Mouse (Mus musculus): ENCODE data around the gene Slc35a5.

The Slc35a5 gene

DNA sequence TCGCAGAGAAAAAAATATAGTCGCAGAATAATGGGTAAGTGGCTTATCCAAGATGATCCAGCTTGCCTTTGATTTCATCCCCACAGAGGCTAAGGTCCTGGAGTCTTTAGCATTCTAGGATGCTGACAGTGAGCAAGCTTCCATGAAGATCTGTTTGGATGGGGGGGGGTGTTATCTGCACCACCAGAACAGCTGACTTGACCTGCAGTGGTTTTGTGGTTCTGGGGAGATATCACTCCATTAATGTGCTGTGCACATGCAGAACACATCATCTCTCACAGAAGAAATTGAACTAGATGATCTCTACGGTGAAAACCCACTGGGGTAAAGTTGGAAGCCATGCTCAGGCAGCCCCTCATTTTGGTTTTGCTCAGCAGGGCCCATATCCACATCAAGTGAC lies 41.3 kb downstream of the Slc35a5 start:
- no peak for DNase-seq (ENCODE audit: low spot score in 2 of 2)

DNA sequence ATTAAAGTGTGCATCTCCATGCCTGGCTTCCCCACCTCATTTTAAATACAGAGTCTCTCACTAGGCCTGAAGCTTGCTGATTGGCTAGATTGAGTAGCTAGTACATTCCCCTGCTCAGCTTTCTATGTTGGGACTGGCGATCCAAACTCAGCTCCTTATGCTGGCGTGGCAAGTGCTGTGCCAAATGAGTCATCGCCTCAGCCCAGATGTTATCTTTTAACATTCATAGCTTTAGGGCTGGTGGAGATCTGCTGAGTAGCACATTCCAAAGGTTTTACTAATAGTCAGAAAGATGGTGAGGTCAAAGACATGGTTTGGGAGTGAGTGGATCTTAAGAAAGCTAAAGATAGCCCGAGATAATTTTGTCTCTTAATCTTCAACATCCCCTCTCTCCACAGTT lies 48.0 kb downstream of the Slc35a5 start:
- DNase-seq (ENCODE audit: low spot score in 2 of 2), result no peak

DNA sequence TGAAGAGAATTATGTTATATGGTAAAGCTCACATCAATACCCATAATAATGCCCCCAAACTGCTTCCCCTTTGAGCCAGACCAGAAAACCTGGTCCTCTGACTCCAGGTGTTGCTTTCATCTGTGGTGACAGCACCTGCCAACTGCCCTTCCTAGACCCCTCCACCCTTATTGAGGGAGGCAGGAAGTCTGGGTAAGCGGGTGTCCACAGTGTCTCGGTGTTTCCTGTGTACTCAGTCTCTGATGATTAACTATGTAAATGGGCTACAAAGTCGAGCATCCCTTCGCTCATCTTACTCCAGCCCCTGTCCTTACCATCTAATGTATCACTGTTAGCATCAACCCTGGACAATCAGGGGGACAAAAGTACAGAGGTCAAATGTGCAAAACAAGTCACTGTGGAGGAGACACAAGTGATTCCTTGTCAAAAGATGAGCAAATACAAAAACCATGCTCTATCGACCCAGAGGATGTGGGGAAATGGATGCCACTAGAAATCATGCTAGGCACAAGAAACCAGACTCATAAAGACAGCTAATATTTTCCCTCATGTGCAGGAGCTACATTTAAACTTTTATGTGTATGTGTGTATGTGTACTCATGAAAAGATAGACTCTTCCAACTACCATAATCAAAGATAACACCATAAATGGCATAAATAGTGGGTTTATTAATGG lies 50.2 kb downstream of the Slc35a5 start:
- DNase-seq (ENCODE audit: low spot score in 2 of 2), result no peak

DNA sequence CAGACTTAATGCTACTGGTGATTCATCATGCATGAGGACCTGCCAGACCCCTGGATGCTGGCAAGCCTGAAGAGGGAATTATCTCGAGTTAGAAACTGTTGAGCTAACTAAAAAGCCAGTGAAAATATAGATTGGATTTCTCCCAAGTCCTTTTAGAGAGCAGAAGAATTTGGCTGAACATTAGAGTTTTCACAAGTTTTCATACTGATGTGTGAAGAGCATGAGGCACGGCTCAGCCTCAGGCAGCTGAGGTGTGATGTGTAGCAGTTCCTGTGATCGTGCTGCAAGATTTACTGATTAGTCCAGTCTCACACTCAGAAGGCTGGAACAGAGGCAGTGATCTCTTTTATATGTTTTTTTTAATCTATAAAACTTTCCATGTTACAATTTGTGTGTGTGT lies 53.5 kb downstream of the Slc35a5 start:
- DNase-seq (ENCODE audit: low spot score in 2 of 2), result peak in 1 of 2 experiments; percentile 51

DNA sequence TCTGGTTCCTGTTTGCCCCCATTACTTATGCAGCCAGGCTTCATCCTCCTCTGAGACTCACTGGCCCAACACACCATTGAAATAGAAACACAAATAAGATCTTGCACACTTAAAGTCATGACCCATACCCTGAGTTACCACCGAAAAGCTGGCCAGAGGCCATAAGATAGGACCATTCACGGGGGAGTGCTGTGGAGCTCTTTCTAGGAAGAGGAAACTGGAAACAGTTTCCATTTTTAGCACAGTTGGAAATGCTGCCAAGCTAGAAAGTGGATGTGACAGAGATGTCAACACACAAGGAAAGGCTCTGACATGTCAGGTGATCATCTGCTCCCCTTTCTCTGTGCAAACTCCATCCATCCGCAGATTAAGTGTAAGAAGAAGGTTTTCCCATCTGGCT lies 57.6 kb downstream of the Slc35a5 start:
- no peak for DNase-seq (ENCODE audit: low spot score in 2 of 2)

DNA sequence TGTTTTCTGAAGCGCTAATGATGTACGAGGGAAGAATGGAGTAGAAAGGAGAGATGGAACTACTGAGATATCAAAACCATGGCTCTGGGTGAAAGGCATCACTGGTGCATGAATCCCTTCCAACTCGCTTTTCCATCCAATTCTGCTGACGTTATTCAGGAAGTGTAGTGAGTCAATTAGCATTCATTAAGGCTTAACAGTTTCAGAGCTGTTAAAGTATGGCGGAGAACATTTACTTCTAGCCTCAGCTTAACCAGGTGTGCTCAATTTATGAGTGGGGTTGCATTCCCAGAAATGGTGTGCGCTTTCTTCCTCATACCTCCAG lies 59.7 kb downstream of the Slc35a5 start:
- no peak for DNase-seq (ENCODE audit: low spot score in 2 of 2)

DNA sequence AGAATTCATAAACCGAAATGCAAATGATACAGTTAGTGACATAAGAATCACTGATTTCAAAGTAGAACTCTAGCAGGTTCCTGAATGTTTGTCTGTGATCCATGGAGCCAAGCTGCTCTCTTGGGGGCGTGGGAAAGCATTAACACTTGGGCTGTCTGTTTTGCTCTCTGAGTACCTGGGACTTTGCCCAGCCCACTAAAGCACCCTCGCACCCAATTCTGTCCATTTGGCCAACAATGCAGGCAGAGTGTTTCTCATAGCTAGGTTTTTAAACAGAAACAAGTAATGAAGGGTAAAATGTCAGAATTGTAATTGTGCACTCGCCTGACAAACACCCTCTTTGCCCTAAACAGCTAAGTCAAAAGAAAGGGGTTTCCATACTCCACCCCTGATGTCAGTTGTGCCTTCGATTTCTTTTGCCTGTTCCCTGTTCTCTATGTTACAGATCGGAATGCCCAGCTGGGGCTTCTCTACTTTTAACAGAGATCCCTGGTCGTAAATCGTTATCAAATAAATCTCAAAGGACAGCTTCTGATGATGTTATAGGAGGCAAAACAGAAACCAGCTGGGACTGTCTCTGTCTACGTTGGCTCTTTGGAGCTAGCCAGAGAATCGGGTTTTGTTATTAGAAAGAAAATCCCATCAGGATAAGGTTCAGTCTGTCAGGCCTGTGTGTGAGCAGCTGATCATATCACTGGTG lies 60.2 kb downstream of the Slc35a5 start:
- DNase-seq (ENCODE audit: low spot score in 2 of 2), result no peak

DNA sequence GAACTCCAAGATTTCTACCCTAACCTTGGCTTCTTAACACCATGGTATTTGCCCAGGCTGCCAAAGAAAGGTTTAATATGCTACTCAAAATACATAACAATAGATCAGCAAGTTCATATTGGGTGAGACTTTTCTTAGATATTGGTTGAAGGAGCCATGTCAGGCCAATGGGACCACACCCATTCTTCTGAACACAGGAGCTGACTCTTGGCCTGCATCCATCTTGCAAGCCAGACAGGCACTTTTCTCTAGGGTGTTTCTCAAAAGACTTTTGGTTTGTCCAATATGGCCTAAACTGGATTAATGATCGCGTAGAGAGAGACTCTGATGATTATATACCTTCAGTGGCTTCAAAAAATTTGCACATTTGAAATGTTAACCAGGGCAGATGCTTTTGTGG lies 61.0 kb downstream of the Slc35a5 start:
- DNase-seq (ENCODE audit: low spot score in 2 of 2), result no peak

DNA sequence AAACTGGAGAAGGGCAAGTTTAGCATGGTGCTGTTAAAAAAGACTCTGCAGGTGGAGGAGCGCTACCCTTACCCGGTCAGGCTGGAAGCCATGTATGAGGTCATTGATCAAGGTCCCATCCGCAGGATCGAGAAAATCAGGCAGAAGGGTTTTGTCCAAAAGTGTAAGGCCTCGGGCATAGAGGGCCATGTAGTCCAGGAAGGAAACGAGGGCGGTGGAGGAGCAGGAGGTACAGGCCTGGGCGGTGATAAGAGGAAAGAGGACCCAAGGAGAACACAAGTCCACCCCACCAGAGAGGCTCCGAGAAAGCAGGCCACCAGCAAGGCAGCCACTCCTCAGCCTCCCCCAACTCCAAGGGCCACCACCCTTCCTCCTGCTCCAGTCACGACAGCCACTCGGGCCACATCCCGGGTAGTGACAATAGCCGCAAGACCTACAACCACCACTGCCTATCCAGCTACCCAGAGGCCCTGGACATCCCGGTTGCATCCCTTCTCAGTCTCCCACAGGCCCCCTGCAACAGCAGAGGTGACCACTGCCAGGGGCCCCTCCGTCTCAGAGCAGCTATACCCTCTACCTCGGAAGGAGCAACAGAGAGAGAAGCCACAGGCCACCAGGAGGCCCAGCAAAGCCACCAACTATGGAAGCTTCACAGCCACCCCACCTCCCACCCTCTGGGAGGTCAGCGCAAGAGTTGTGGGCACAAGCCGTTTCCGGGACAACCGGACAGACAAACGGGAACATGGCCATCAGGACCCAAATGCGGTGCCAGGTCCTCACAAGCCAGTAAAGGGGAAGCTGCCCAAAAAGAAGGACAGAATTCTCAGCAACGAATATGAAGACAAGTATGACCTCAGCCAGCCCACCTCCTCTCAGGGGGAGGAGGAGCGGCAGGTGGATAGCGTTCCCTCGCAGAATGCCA lies 62.7 kb downstream of the Slc35a5 start:
- DNase-seq (ENCODE audit: low spot score in 2 of 2), result peak; percentile 67

DNA sequence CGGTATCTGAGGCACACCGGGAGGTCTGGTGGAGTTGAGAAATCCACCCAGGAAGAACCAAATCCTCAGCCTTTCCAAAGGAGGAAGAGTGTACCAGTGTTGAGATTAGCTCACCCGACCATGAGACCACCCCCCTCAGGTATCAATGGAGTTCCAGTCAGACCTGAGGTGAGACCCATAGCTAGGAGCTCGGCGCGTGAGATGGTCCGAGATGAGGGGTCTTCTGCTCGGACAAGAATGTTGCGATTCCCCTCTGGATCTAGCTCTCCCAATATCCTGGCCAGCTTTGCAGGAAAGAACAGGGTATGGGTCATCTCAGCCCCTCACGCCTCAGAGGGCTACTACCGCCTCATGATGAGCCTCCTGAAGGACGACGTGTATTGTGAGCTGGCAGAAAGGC lies 63.5 kb downstream of the Slc35a5 start:
- DNase-seq (ENCODE audit: low spot score in 2 of 2), result no peak

DNA sequence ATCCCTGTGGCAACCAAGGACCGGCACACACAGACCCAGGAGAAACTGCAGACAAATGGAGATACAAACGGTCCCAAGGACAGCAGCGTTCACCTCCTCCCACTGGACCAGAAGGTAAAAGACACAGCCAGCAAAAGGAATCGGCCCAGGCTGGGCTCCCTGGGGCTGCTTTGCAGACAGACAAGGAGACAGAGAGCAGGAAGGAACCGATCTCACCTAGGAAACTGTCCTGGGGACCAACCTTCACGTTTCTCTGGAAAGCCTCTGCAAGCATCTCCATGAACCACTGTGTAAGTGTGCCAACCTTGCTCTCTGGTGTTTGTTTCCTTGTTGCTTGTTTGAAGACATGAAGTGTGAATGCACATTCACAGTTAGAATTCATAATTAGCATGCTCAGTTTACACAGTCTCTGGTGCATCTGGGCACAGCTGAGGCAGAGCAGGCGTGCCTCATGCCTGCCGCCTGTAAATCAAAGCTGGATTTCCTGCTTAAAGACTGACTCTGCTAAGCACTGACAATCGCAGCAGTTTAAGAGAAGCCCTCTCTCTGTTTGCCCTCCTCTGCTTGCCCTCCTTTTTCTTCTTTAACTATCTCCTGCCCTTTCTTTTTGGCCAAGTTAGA lies 64.3 kb downstream of the Slc35a5 start:
- no peak for DNase-seq (ENCODE audit: low spot score in 2 of 2)

DNA sequence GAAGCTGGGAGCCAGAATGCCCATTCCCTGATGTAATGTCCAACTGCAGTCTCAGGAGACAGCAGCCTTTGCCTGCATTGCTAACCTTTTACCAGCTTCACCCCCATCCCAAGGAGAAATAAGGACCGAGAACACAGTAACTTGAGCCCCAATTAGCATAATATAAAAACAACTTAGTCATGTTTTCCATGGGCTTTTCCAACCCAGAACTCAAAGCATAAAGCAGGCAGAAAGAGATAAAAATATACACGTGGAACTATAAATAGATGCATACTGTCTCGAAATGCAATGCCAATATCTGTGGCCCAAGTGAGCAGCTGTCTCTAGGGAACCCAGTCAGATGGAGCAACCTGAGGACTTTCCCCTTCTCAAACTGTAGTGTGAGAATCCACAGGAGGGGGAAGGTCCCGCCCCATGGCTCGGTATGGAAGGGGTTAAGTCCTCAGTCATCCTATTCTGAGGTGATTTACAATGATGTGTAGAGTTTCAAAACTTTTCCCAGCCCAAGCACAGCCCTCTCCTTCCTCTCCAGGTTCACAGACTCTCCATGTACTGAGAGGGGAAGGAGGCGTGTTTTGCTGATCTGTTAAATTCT lies 65.3 kb downstream of the Slc35a5 start, which contains the start of gene Ccdc80:
Gene Ccdc80, plus strand, starts transcription at position 266 of the 595 bp plus-strand sequence.
- DNase-seq (ENCODE audit: low spot score in 2 of 2), result peak in 1 of 2 experiments; percentile 37

DNA sequence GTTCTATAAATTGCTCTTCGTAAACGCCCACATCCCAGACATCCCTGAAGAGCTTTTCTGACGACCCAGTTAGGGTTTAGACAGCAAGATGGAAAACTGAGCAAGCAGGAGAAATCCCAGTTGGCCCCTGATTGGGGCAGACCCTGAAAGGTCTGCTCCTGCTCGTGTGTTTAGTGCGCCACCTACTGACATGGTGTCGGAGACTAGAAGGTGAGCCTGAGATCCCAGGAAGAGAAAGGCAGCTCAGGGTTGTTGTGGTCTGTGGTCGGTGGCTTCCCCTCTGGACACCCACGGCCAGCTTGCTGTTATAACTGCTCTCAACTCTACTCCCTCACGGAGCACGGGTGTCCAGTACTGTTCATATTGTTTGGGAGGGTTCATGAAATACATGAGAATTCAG lies 68.5 kb downstream of the Slc35a5 start:
- peak; percentile 77 to 86 for DNase-seq (ENCODE audit: low spot score in 2 of 2)

All from right cerebral cortex, postnatal 10 days (tissue).